Mouse (Mus musculus) cerebral cortex, adult 2 months (tissue): ENCODE data around the gene Arid3b.

Experiments
- WGBS: fragments of 180-500 bp; shearing (Covaris S2); methylation state at CpG from one replicate; pipeline ENCODE4 v1.1.7; 2018; 5-methylcytosine and 5-hydroxymethylcytosine counted together

Arid3b gene

GRCm38 (mm10) chr9:57744462-57745091 is 92.0 kb downstream of the Arid3b start:
- WGBS = 62% methylated on average over 3 of the region's 3 CpGs
